24 mouse cellular contexts compared by ENCODE assay signal in the genomic region with DNA sequence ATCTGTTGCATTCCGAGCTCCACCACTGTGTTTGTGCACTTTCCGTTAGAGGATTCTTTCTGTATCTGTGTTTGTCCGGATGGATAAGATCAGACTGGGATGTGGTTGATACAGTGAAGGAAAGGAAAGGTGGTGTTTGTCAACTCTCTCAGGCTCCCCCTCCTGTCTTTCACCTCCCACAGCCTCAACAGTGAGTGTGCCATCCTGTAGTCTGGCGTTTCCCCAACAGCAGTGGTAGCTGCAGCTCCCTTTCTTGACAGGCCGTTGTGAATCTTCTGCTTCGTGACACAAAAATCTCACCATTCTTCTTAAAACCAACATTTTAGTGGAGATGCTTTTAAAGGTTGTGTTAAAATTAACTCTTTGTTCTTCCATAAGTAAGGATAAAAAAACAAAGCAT.
DNase-seq lines count a peak whose midpoint lies in the region; ATAC-seq lines count a peak whose summit lies in the region.
"Had no signal": no experiment of that assay in that cellular context is flagged by ENCODE, and none has a peak within 500 bp of the region (broad histone marks: within the 10 kb centered on the region; RNA-seq: fewer than 3 reads in every experiment).

No protein-coding gene starts in this region.

- H3K4me1 ChIP-seq in heart, embryonic 12.5 days (replicated peaks), result peaks cover 31% of the 10 kb centered on the region
- H3K4me1 ChIP-seq in lung, embryonic 16.5 days (replicated peaks; ENCODE audit: control insufficient read depth, insufficient read depth, low read length), result peaks cover 21% of the 10 kb centered on the region

- H3K27me3 ChIP-seq in heart, embryonic 12.5 days (replicated peaks), result no peaks in the 10 kb centered on the region
- H3K27me3 ChIP-seq in lung, embryonic 16.5 days (ENCODE audit: control insufficient read depth, insufficient read depth, low read depth, low read length), result no peaks in the 10 kb centered on the region
- H3K27me3 ChIP-seq: embryonic facial prominence, embryonic 13.5 days; forebrain, embryonic 12.5 days; hindbrain, embryonic 12.5 days had no signal

- no peak overlapping the region for H3K9ac ChIP-seq in heart, embryonic 12.5 days
- no peak overlapping the region for H3K9ac ChIP-seq in lung, embryonic 16.5 days (ENCODE audit: low read length)
- H3K9ac ChIP-seq: embryonic facial prominence, embryonic 13.5 days; forebrain, embryonic 12.5 days; hindbrain, embryonic 12.5 days had no signal

- no peak overlapping the region for H3K4me2 ChIP-seq in heart, embryonic 12.5 days
- H3K4me2 ChIP-seq in lung, embryonic 16.5 days (ENCODE audit: low read depth, low read length), result no peak overlapping the region
- H3K4me2 ChIP-seq: embryonic facial prominence, embryonic 13.5 days; forebrain, embryonic 12.5 days; hindbrain, embryonic 12.5 days had no signal

- H3K27ac ChIP-seq in heart, embryonic 12.5 days (ENCODE audit: poor library complexity, severe bottlenecking), result no peak overlapping the region
- 0 out of 2 replicates have a peak overlapping the region, but pooled peaks have one; percentile 16 for H3K27ac ChIP-seq in lung, embryonic 16.5 days (ENCODE audit: low read length)
- H3K27ac ChIP-seq: embryonic facial prominence, embryonic 13.5 days; forebrain, embryonic 12.5 days; gastrocnemius, adult 2 months; hindbrain, embryonic 12.5 days had no signal

- 50% methylated on average over 6 of the region's 6 CpGs for WGBS in heart, embryonic 12.5 days
- 47% methylated on average over 6 of the region's 6 CpGs for WGBS in lung, embryonic 16.5 days

- H3K4me3 ChIP-seq in heart, embryonic 12.5 days, result no peak overlapping the region
- H3K4me3 ChIP-seq in lung, embryonic 16.5 days (ENCODE audit: low read length), result no peak overlapping the region
- H3K4me3 ChIP-seq: embryonic facial prominence, embryonic 13.5 days; forebrain, embryonic 12.5 days; gastrocnemius, adult 2 months; hindbrain, embryonic 12.5 days had no signal

- DNase-seq in cerebellum, postnatal 10 days, result peak; percentile 15 to 30
- DNase-seq in cerebellum, adult 9-10 months, result no peak
- DNase-seq in heart, adult 11 months, result peak; percentile 49
- DNase-seq in lung, postnatal 14 days, result no peak
- peak; percentile 80 for DNase-seq in brain, adult 2 months (ENCODE audit: low read depth, low spot score)
- DNase-seq: adrenal gland, adult 8-10 months; adrenal gland, postnatal 36 days; B cell, adult 2 months; cerebellum, adult 11 months; cerebellum, adult 8-10 months; cerebellum, postnatal 36 days; gastrocnemius, adult 2 months; gastrocnemius, postnatal 25 days; heart, postnatal 10 days; heart, postnatal 4 days had no signal

- H3K36me3 ChIP-seq in heart, embryonic 12.5 days, result peaks cover 15% of the 10 kb centered on the region
- 0 out of 2 replicates have a peak, but pooled peaks cover 4% of the 10 kb centered on the region for H3K36me3 ChIP-seq in lung, embryonic 16.5 days (ENCODE audit: control insufficient read depth, insufficient read depth, low read length)
- H3K36me3 ChIP-seq: embryonic facial prominence, embryonic 13.5 days; forebrain, embryonic 12.5 days; hindbrain, embryonic 12.5 days had no signal

- ATAC-seq in heart, embryonic 12.5 days (ENCODE audit: insufficient number of reproducible peaks, low FRiP score), result no peak
- no peak for ATAC-seq in lung, embryonic 16.5 days (ENCODE audit: low read depth)
- ATAC-seq: forebrain, embryonic 16.5 days; hindbrain, embryonic 16.5 days; inflammation-experienced regulatory T-cells, adult 6 months had no signal

- H3K9me3 ChIP-seq in heart, embryonic 12.5 days (replicated peaks), result no peaks in the 10 kb centered on the region
- H3K9me3 ChIP-seq in lung, embryonic 16.5 days (ENCODE audit: control insufficient read depth, low read length), result no peaks in the 10 kb centered on the region
- H3K9me3 ChIP-seq: embryonic facial prominence, embryonic 13.5 days; forebrain, embryonic 12.5 days; G1E; hindbrain, embryonic 12.5 days had no signal

Comparison
In these comparisons a context has a peak if more than half of its experiments do, and no peak if none do; other contexts are left out.
1. DNase-seq: peak in cerebellum, postnatal 10 days (2 of 2), heart, adult 11 months (single experiment) and brain, adult 2 months (single experiment); none in cerebellum, adult 9-10 months (single experiment) and lung, postnatal 14 days (single experiment).